ENCODE assay signal across 8 mouse cellular contexts in genomic region chr12:12693838-12694777, GRCm38 (mm10).
DNase-seq lines count a peak whose midpoint lies in the region; ATAC-seq lines count a peak whose summit lies in the region.
"Had no signal": no experiment of that assay in that cellular context is flagged by ENCODE, and none has a peak within 500 bp of the region (broad histone marks: within the 10 kb centered on the region; RNA-seq: fewer than 3 reads in every experiment).

No protein-coding gene starts in this region.

- no peaks in the 10 kb centered on the region for H3K27me3 ChIP-seq in forebrain, embryonic 15.5 days

- peak; percentile 29; the same call in 1 of the 2 replicates for ATAC-seq in forebrain, embryonic 15.5 days (replicated peaks)

- no peak overlapping the region for H3K27ac ChIP-seq in forebrain, embryonic 15.5 days (replicated peaks)
- H3K27ac ChIP-seq: macrophage had no signal

- H3K4me3 ChIP-seq in forebrain, embryonic 15.5 days, result no peak overlapping the region

- intact Hi-C loops in left cerebral cortex, postnatal 14 days (cut with DNase I), result no loop called here

- 9% methylated on average over 29 of the region's 29 CpGs for WGBS in forebrain, embryonic 15.5 days

- peak overlapping the region; percentile 15 for H3K4me2 ChIP-seq in forebrain, embryonic 15.5 days (replicated peaks)

- no peak overlapping the region for H3K9ac ChIP-seq in forebrain, embryonic 15.5 days (replicated peaks)

- H3K4me1 ChIP-seq in forebrain, embryonic 15.5 days, result peaks cover 8% of the 10 kb centered on the region

- DNase-seq in ovary, postnatal 36 days (ENCODE audit: low spot score), result peak; percentile 21
- DNase-seq in ovary, adult 18-20 months (ENCODE audit: low spot score), result no peak
- peak; percentile 74 for DNase-seq in mesoderm, embryonic 11.5 days (ENCODE audit: low read depth, low spot score)
- no peak for DNase-seq in MN1 (ENCODE audit: low spot score)
- DNase-seq in gastrocnemius, postnatal 10 days, result no peak
- no peak for DNase-seq in left cerebral cortex, postnatal 14 days (ENCODE audit: low spot score in 2 of 2)

- no peaks in the 10 kb centered on the region for H3K36me3 ChIP-seq in forebrain, embryonic 15.5 days

- H3K9me3 ChIP-seq in forebrain, embryonic 15.5 days, result no peaks in the 10 kb centered on the region

Comparison
In these comparisons a context has a peak if more than half of its experiments do, and no peak if none do; other contexts are left out.
1. DNase-seq: peak in ovary, postnatal 36 days (single experiment) and mesoderm, embryonic 11.5 days (single experiment); none in ovary, adult 18-20 months (single experiment), MN1 (single experiment), gastrocnemius, postnatal 10 days (single experiment) and left cerebral cortex, postnatal 14 days (0 of 2).